Mouse (Mus musculus): Measurements from ENCODE around the gene Lef1. TPM values are rescaled to one million over a fixed set of nuclear protein-coding genes. Genes with fewer than 3 reads are reported as not detected.

The Lef1 gene
- total RNA-seq (2015): 1.5 and 1.6 TPM in 2 replicates
- 0.66 and 1.1 TPM in 2 replicates for total RNA-seq (2017)

GRCm38 (mm10) chr3:131110191-131111150, at the start of gene Lef1:
TSS of gene Lef1 (plus strand) at chr3:131110471.
- ATAC-seq (ENCODE audit: poor library complexity, severe bottlenecking): no peak

DNA sequence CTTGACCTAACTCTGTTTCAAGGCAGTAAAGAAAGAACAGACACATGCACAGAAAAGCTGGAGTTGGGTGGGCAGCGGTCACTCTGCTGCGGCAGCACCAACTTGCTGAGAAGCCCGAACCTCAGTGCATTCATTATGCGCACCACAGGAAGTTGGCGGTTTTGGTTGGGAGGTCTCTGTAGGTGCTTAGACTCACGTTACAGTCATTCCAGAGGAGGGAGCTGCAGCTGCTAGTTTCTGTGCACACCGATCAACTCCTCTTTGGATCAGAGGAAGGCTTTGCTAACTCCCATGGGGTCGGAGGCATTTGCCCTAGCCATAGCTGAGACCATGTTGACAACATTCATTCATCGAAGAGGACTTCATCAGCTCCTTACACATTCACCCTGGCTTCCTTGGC, 45.3 kb upstream of the Lef1 start:
- ATAC-seq (ENCODE audit: poor library complexity, severe bottlenecking): no peak

GRCm38 (mm10) chr3:131066171-131066570, 44.1 kb upstream of the Lef1 start:
- ATAC-seq (ENCODE audit: poor library complexity, severe bottlenecking): no peak

GRCm38 (mm10) chr3:131068000-131068399, 42.3 kb upstream of the Lef1 start:
- no peak for ATAC-seq (ENCODE audit: poor library complexity, severe bottlenecking)

GRCm38 (mm10) chr3:131070210-131070609, 40.1 kb upstream of the Lef1 start:
- ATAC-seq (ENCODE audit: poor library complexity, severe bottlenecking): no peak

DNA sequence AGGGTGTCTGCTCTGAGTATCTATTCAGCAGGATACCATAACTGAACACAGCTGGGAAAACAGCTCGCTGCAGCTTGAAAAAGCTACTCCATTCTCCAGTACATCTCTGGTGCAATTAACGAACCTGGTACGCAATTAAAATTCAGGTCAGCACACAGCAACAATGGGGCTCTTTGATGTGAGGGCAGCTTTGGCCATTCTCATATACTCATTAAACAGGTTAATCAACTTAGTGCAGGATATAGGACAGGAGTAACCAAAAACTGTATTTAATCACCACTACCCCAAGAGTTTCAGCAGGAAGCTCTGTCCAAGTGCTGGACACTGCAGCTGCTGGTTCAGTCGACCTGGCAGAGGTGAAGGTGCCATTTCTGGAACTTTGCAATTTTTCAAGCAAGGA, 37.6 kb upstream of the Lef1 start:
- no peak for ATAC-seq (ENCODE audit: poor library complexity, severe bottlenecking)

- ATAC-seq (ENCODE audit: poor library complexity, severe bottlenecking): no peak
Observed at GRCm38 (mm10) chr3:131073946-131074345, 36.3 kb upstream of the Lef1 start.

- no peak for ATAC-seq (ENCODE audit: poor library complexity, severe bottlenecking)
Observed at GRCm38 (mm10) chr3:131078041-131078621, 32.1 kb upstream of the Lef1 start.

DNA sequence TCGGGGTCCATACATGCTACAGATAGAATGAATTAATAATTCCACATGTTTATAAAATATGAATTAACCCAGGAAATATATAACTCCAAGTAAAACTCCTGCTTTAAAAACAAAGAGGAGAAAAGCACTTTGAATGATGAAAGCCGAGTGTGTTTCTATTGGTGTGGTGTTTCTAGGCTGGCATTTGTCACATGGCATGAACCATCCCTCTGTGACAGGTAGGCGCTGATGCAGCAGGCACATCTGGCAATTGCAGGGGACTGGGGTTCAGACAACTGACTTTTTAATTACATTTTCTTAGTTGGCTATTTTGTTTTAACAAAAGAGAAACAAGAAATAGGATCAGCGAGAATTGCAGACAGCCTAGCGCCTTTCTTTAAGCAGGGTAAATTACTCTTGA, 31.6 kb upstream of the Lef1 start:
- no peak for ATAC-seq (ENCODE audit: poor library complexity, severe bottlenecking)

GRCm38 (mm10) chr3:131083722-131084121, 26.5 kb upstream of the Lef1 start:
- ATAC-seq (ENCODE audit: poor library complexity, severe bottlenecking): no peak

DNA sequence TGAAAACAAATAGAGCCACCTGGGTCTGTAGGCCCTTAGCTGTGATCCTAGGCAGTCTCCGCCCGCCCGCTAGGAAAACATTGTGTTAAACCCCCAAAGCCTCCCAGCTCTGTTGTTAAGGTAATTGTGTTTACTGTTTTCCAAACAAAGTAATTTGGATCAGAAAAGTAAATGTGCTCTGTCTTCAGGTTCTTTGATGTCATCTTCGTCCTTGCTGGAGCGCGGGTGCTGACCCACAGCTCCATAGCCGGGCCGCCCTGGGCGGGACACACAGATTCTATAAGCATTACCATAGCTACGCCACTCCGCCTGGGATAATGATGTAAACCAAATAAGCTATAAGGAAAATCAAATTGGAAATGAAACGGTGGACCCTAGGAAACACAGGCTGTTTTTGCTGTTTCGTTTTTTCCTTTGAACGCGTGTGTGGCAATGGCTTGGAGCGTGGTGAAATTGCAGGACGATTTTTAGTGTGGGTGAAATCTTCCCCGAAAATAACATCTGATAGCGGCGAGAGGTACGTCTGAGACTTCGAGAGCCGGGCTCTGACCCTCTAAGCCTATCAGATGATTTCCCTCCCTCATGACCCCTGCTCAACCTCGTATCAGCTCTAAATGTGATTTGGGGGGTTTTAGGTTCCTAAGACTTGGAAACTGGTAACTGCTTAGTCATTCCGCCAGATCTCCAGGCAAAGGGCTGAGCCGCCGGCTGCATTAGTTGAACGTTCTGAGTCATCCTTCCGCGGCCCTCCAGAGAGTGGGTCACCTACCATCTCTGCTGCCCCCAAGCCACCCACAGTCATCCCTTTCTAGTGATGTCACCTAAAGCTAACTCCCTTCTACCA, 25.3 kb upstream of the Lef1 start:
- no peak for ATAC-seq (ENCODE audit: poor library complexity, severe bottlenecking)

DNA sequence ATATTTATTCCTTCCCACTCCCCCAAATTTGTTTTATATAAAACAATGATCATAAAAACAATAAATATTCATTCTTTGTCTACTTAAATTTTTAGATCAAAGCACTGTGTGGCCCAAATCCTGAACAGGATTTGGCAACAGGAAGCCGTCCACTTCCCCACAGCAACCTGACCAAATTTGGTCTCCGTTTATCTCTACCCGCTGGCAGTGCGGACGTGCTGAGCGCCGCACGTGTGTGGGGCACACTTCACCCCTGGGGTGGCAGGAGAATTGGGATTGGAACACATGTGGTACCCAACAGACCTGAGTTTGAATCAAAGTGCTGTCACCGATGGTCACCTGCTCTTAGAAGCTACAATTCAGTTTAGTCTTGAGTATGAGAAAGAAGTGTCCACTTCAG, 24.3 kb upstream of the Lef1 start:
- no peak for ATAC-seq (ENCODE audit: poor library complexity, severe bottlenecking)

DNA sequence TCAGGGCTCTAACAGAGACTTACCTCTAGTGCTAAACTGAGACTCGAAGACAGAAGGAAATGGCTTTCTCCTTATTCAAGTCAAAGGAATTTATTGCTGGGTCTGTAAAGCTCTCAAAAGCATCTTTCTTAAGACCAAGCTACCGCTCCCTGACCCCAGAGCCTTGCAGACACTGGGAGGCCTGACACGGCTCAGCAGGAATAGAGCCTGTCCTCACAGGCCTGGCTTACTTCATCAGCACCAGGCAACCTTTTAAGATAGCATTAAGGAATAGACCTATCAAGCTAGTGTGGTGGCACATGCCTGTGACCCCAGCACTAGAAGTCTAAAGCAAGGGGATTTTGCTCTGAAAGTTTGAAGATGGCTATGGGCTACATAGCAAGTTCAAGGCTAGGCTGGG, 20.6 kb upstream of the Lef1 start:
- no peak for ATAC-seq (ENCODE audit: poor library complexity, severe bottlenecking)

DNA sequence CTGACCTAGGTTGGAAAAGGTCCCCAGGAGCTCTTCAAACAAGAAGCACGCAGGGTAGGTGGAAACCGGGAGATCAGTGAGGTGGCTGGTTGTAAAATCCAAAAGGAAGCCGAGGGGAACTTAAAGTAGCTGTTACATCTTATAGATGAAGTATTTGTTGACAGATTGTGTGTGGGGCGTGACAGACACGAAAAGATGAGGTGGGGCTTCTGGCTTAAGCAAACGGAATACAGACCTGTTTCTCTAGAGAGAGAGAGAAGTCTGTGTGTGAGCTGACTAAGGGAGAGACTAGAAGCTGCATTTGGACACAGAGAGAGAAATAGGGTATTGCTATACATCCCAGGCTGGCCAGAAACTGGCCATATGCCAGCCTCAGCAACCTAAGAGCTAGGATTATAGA, 18.2 kb upstream of the Lef1 start:
- no peak for ATAC-seq (ENCODE audit: poor library complexity, severe bottlenecking)

DNA sequence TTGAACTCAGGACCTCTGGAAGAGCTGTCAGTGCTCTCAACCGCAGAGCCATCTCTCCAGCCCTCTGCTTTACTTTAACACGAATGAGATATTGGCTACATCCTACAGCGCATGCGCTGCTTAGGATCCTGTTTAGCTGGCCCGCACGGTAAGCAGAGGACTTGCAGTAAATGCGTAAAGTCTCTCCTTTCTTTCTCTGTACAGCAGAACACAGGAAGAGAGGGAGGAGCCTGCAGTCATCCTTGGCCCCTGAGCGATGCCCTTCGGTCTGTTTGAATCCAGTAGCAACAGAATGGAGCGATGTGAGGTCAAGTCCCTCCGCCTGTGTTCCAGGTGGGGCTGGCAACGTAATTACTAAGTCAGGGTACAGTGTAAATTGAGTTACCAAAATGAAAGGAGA, 16.5 kb upstream of the Lef1 start:
- no peak for ATAC-seq (ENCODE audit: poor library complexity, severe bottlenecking)

- ATAC-seq (ENCODE audit: poor library complexity, severe bottlenecking): no peak
Observed at GRCm38 (mm10) chr3:131096105-131096504, 14.2 kb upstream of the Lef1 start.

GRCm38 (mm10) chr3:131102191-131102774, 8.0 kb upstream of the Lef1 start:
- ATAC-seq (ENCODE audit: poor library complexity, severe bottlenecking): no peak

- ATAC-seq (ENCODE audit: poor library complexity, severe bottlenecking): no peak
Observed at GRCm38 (mm10) chr3:131105362-131105761, 4.9 kb upstream of the Lef1 start.

- ATAC-seq (ENCODE audit: poor library complexity, severe bottlenecking): no peak
Observed at GRCm38 (mm10) chr3:131105940-131106401, 4.3 kb upstream of the Lef1 start.

- ATAC-seq (ENCODE audit: poor library complexity, severe bottlenecking): no peak
Observed at GRCm38 (mm10) chr3:131106451-131107291, 3.6 kb upstream of the Lef1 start.

All from megakaryocyte, adult 5-6 weeks (primary cell).